Mouse (Mus musculus) myocyte (in vitro differentiated cells): Measurements from ENCODE around the gene Sh3bp5.

Experiments
- CEBPB ChIP-seq: IDR thresholded peaks from 2 replicates; pipeline ENCODE4 v1.6.1; 2011; ENCODE audit warnings: mild to moderate bottlenecking, moderate library complexity; ENCODE audit not compliant: poor library complexity, insufficient read depth, severe bottlenecking
- POLR2A ChIP-seq: IDR thresholded peaks from one replicate; pipeline ENCODE4 v1.6.1; 2011; ENCODE audit warnings: low read depth, mild to moderate bottlenecking, control low read depth, moderate library complexity; ENCODE audit not compliant: insufficient read length
- POLR2AphosphoS2 ChIP-seq: IDR thresholded peaks from one replicate; pipeline ENCODE4 v1.6.1; 2011; ENCODE audit warnings: low read depth, control low read depth; ENCODE audit not compliant: insufficient read length
- USF1 ChIP-seq: IDR thresholded peaks from one replicate; pipeline ENCODE4 v1.6.1; 2011; ENCODE audit warnings: low read depth, mild to moderate bottlenecking, control low read depth, moderate library complexity

GRCm38 (mm10) chr14:31402693-31403092 is 33.2 kb downstream of the Sh3bp5 start:
- TF ChIP-seq POLR2AphosphoS2 (no peak), USF1 (no peak), CEBPB (no peak), POLR2A (no peak)
